13 mouse cellular contexts compared by ENCODE assay signal in the genomic region with DNA sequence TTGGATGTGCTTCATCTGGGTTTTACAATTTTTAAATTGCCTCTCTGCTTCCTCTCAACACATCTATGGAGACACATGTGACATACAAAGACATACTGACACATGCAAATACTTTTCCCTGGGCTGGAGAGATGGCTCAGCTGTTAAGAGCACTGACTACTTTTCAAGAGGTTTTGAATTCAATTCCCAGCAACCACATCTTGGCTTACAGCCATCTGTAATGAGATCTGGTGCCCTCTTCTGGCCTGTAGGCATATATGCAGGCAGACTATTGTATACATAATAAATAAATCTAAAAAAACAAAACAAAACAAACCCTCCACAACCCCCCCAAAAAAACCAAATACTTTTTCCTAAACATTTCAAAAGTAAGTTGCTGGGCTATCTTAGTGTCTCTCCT.
DNase-seq lines count a peak whose midpoint lies in the region; ATAC-seq lines count a peak whose summit lies in the region.
"Had no signal": no experiment of that assay in that cellular context is flagged by ENCODE, and none has a peak within 500 bp of the region (broad histone marks: within the 10 kb centered on the region; RNA-seq: fewer than 3 reads in every experiment).

No protein-coding gene starts in this region.

- 0 out of 2 replicates have a peak, but pooled peaks cover 3% of the 10 kb centered on the region for H3K27me3 ChIP-seq in heart, embryonic 12.5 days (replicated peaks)
- no peaks in the 10 kb centered on the region for H3K27me3 ChIP-seq in midbrain, embryonic 14.5 days (ENCODE audit: control insufficient read depth, insufficient read depth, low read length)
- no peaks in the 10 kb centered on the region for H3K27me3 ChIP-seq in midbrain, embryonic 15.5 days (replicated peaks)
- no peaks in the 10 kb centered on the region for H3K27me3 ChIP-seq in splenic B cell, adult 2 months (ENCODE audit: control insufficient read depth, insufficient read depth, low read length, poor library complexity, severe bottlenecking)
- H3K27me3 ChIP-seq in kidney, embryonic 15.5 days: no peaks in the 10 kb centered on the region
- H3K27me3 ChIP-seq: embryonic facial prominence, embryonic 13.5 days; limb, embryonic 12.5 days had no signal

- DNase-seq in heart, adult 18-20 months: peak; percentile 41 to 49
- peak; percentile 39 for DNase-seq in midbrain, embryonic 14.5 days
- peak; percentile 57 for DNase-seq in brain, adult 2 months (ENCODE audit: low read depth, low spot score)
- DNase-seq in splenic B cell, adult 2 months (ENCODE audit: low read depth, low spot score): peak; percentile 32
- DNase-seq in left cerebral cortex, adult 18-20 months (ENCODE audit: low spot score in 2 of 2): no peak
- DNase-seq: gastrocnemius, postnatal 36 days; kidney, adult 11 months; thymus, postnatal 4 days had no signal

- H3K4me2 ChIP-seq in heart, embryonic 12.5 days: no peak overlapping the region
- no peak overlapping the region for H3K4me2 ChIP-seq in midbrain, embryonic 14.5 days (ENCODE audit: low read length)
- no peak overlapping the region for H3K4me2 ChIP-seq in midbrain, embryonic 15.5 days
- H3K4me2 ChIP-seq in kidney, embryonic 15.5 days: no peak overlapping the region
- H3K4me2 ChIP-seq: embryonic facial prominence, embryonic 13.5 days; limb, embryonic 12.5 days had no signal

- no peak overlapping the region for H3K4me3 ChIP-seq in heart, embryonic 12.5 days
- H3K4me3 ChIP-seq in midbrain, embryonic 14.5 days (replicated peaks; ENCODE audit: low read depth, low read length): no peak overlapping the region
- no peak overlapping the region for H3K4me3 ChIP-seq in midbrain, embryonic 15.5 days
- H3K4me3 ChIP-seq in kidney, embryonic 15.5 days (replicated peaks): no peak overlapping the region
- H3K4me3 ChIP-seq: embryonic facial prominence, embryonic 13.5 days; limb, embryonic 12.5 days had no signal

- no peaks in the 10 kb centered on the region for H3K9me3 ChIP-seq in heart, embryonic 12.5 days (replicated peaks)
- H3K9me3 ChIP-seq in midbrain, embryonic 14.5 days (ENCODE audit: control insufficient read depth, low read length): no peaks in the 10 kb centered on the region
- no peaks in the 10 kb centered on the region for H3K9me3 ChIP-seq in midbrain, embryonic 15.5 days
- no peaks in the 10 kb centered on the region for H3K9me3 ChIP-seq in kidney, embryonic 15.5 days (replicated peaks)
- H3K9me3 ChIP-seq: embryonic facial prominence, embryonic 13.5 days; limb, embryonic 12.5 days had no signal

- H3K36me3 ChIP-seq in heart, embryonic 12.5 days: peaks cover 5% of the 10 kb centered on the region
- peaks cover 11% of the 10 kb centered on the region; the same call in 1 of the 2 replicates for H3K36me3 ChIP-seq in midbrain, embryonic 14.5 days (ENCODE audit: control insufficient read depth, insufficient read depth, low read length)
- H3K36me3 ChIP-seq in midbrain, embryonic 15.5 days (replicated peaks): 0 out of 2 replicates have a peak, but pooled peaks cover 10% of the 10 kb centered on the region
- H3K36me3 ChIP-seq in splenic B cell, adult 2 months (ENCODE audit: control insufficient read depth, insufficient read depth, low read length, poor library complexity, severe bottlenecking): no peaks in the 10 kb centered on the region
- H3K36me3 ChIP-seq in kidney, embryonic 15.5 days: peaks cover 6% of the 10 kb centered on the region; the same call in 1 of the 2 replicates
- H3K36me3 ChIP-seq: limb, embryonic 12.5 days had no signal

- no peak overlapping the region for H3K27ac ChIP-seq in heart, embryonic 12.5 days (ENCODE audit: poor library complexity, severe bottlenecking)
- no peak overlapping the region for H3K27ac ChIP-seq in midbrain, embryonic 14.5 days (replicated peaks; ENCODE audit: low read depth, low read length)
- no peak overlapping the region for H3K27ac ChIP-seq in midbrain, embryonic 15.5 days
- no peak overlapping the region for H3K27ac ChIP-seq in kidney, embryonic 15.5 days
- H3K27ac ChIP-seq: embryonic facial prominence, embryonic 13.5 days; limb, embryonic 12.5 days had no signal

- no peak overlapping the region for H3K9ac ChIP-seq in heart, embryonic 12.5 days
- no peak overlapping the region for H3K9ac ChIP-seq in midbrain, embryonic 14.5 days (replicated peaks; ENCODE audit: low read length)
- no peak overlapping the region for H3K9ac ChIP-seq in midbrain, embryonic 15.5 days
- H3K9ac ChIP-seq in kidney, embryonic 15.5 days: no peak overlapping the region
- H3K9ac ChIP-seq: embryonic facial prominence, embryonic 13.5 days; limb, embryonic 12.5 days had no signal

- ATAC-seq in heart, embryonic 12.5 days (ENCODE audit: insufficient number of reproducible peaks, low FRiP score): no peak
- no peak for ATAC-seq in midbrain, embryonic 14.5 days (ENCODE audit: low FRiP score, low TSS enrichment)
- ATAC-seq in midbrain, embryonic 15.5 days (replicated peaks): no peak
- no peak for ATAC-seq in kidney, embryonic 15.5 days (replicated peaks; ENCODE audit: low FRiP score)

- no peaks in the 10 kb centered on the region for H3K4me1 ChIP-seq in heart, embryonic 12.5 days (replicated peaks)
- H3K4me1 ChIP-seq in midbrain, embryonic 14.5 days (ENCODE audit: control insufficient read depth, insufficient read depth, low read length): no peaks in the 10 kb centered on the region
- H3K4me1 ChIP-seq in midbrain, embryonic 15.5 days: no peaks in the 10 kb centered on the region
- H3K4me1 ChIP-seq in kidney, embryonic 15.5 days: no peaks in the 10 kb centered on the region
- H3K4me1 ChIP-seq: limb, embryonic 12.5 days had no signal

Comparison
In these comparisons a context has a peak if more than half of its experiments do, and no peak if none do; other contexts are left out.
1. DNase-seq: peak in heart, adult 18-20 months (2 of 2), midbrain, embryonic 14.5 days (single experiment), brain, adult 2 months (single experiment) and splenic B cell, adult 2 months (single experiment); none in left cerebral cortex, adult 18-20 months (0 of 2).